Mouse (Mus musculus) MEL (cell line): ENCODE data around the gene Immp1l. TPM values are rescaled to one million over a fixed set of nuclear protein-coding genes. Genes with fewer than 3 reads are reported as not detected.

ENCODE experiments used
- DNase-seq: peaks from one replicate; pipeline ENCODE4 v3.0.0; 2011; ENCODE audit warnings: low read depth, low spot score
- H3K27ac ChIP-seq: 2 replicates; pipeline ENCODE4 v1.5.1; 2012; ENCODE audit warnings: low read depth, mild to moderate bottlenecking, control low read depth, low read length, moderate library complexity; ENCODE audit not compliant: control insufficient read depth
- H3K27me3 ChIP-seq, 2 experiments: fragments of 150-350 bp in 1 of 2; sonication (generic) in 1 of 2; 2 replicates each; pipeline ENCODE4 v1.6.1; 2012; ENCODE audit warnings: low read length in 2 of 2, mild to moderate bottlenecking in 2 of 2, improper control_type of control experiment in 1 of 2, moderate library complexity in 1 of 2; ENCODE audit not compliant: insufficient read depth in 2 of 2, control insufficient read depth in 1 of 2
- H3K36me3 ChIP-seq, 2 experiments: 2 replicates each; pipeline ENCODE4 v1.6.1; 2012 to 2014; ENCODE audit warnings: low read length in 2 of 2, improper control_type of control experiment in 1 of 2, inconsistent platforms in 1 of 2, mild to moderate bottlenecking in 1 of 2; ENCODE audit not compliant: insufficient read depth in 2 of 2, control insufficient read depth in 1 of 2
- H3K4me1 ChIP-seq, 2 experiments: fragments of 150-350 bp in 1 of 2; sonication (generic) in 1 of 2; 2 replicates each; pipeline ENCODE4 v1.6.1; 2012; ENCODE audit warnings: low read length in 2 of 2, improper control_type of control experiment in 1 of 2, mild to moderate bottlenecking in 1 of 2; ENCODE audit not compliant: insufficient read depth in 2 of 2, control insufficient read depth in 1 of 2
- H3K4me3 ChIP-seq, 2 experiments: fragments of 150-350 bp in 1 of 2; sonication (generic) in 1 of 2; 2 replicates each; pipeline ENCODE4 v1.5.1; 2012; ENCODE audit warnings: low read depth in 2 of 2, low read length in 2 of 2, mild to moderate bottlenecking in 2 of 2, moderate library complexity in 2 of 2, control low read depth in 1 of 2, improper control_type of control experiment in 1 of 2; ENCODE audit not compliant: control insufficient read depth in 1 of 2, insufficient read depth in 1 of 2
- H3K79me2 ChIP-seq: 2 replicates; pipeline ENCODE4 v1.6.1; 2012; ENCODE audit warnings: mild to moderate bottlenecking, low read length, moderate library complexity; ENCODE audit not compliant: control insufficient read depth, poor library complexity, insufficient read depth
- H3K9ac ChIP-seq: 2 replicates; pipeline ENCODE4 v1.6.1; 2012; ENCODE audit warnings: low read depth, mild to moderate bottlenecking, control low read depth, low read length, moderate library complexity; ENCODE audit not compliant: control insufficient read depth, poor library complexity, severe bottlenecking
- H3K9me3 ChIP-seq: fragments of 150-350 bp; sonication (generic); replicated peaks from 2 replicates; pipeline ENCODE4 v1.6.1; 2012; ENCODE audit warnings: mild to moderate bottlenecking, low read length, improper control_type of control experiment, moderate library complexity; ENCODE audit not compliant: insufficient read depth
- BHLHE40 ChIP-seq: IDR thresholded peaks from 2 replicates; pipeline ENCODE4 v1.6.1; 2012; ENCODE audit warnings: low read depth, mild to moderate bottlenecking, inconsistent platforms, low read length, improper control_type of control experiment, borderline replicate concordance
- CHD1 ChIP-seq: IDR thresholded peaks from 2 replicates; pipeline ENCODE4 v1.6.1; 2012; ENCODE audit warnings: low read depth, mild to moderate bottlenecking, inconsistent platforms, low read length, improper control_type of control experiment
- CHD2 ChIP-seq: IDR thresholded peaks from 2 replicates; pipeline ENCODE4 v1.6.1; 2011; ENCODE audit warnings: low read length, improper control_type of control experiment
- CTCF ChIP-seq, 3 experiments: IDR thresholded peaks in 2 of 3; conservative IDR thresholded peaks in 1 of 3; 2 replicates each; pipeline ENCODE4 v1.5.1; 2011 to 2012; ENCODE audit warnings: low read length in 3 of 3, low read depth in 2 of 3, mild to moderate bottlenecking in 2 of 3, improper control_type of control experiment in 1 of 3, inconsistent platforms in 1 of 3, mixed read lengths in 1 of 3, moderate library complexity in 1 of 3; ENCODE audit not compliant: control insufficient read depth in 1 of 3, insufficient read depth in 1 of 3, poor library complexity in 1 of 3, severe bottlenecking in 1 of 3
- E2F4 ChIP-seq: IDR thresholded peaks from 2 replicates; pipeline ENCODE4 v1.6.1; 2011; ENCODE audit warnings: low read depth, low read length, improper control_type of control experiment, borderline replicate concordance
- EP300 ChIP-seq, 2 experiments: IDR thresholded peaks; 2 replicates each; pipeline ENCODE4 v1.6.1; 2011; ENCODE audit warnings: improper control_type of control experiment in 2 of 2, low read length in 2 of 2, low read depth in 1 of 2, mild to moderate bottlenecking in 1 of 2
- ETS1 ChIP-seq: IDR thresholded peaks from 2 replicates; pipeline ENCODE4 v1.6.1; 2012; ENCODE audit warnings: low read depth, mild to moderate bottlenecking, inconsistent platforms, low read length, improper control_type of control experiment, moderate library complexity
- GABPA ChIP-seq: IDR thresholded peaks from 2 replicates; pipeline ENCODE4 v1.6.1; 2012; ENCODE audit warnings: low read depth, mild to moderate bottlenecking, inconsistent platforms, low read length, improper control_type of control experiment, moderate library complexity
- HCFC1 ChIP-seq: IDR thresholded peaks from 2 replicates; pipeline ENCODE4 v1.6.1; 2012; ENCODE audit warnings: low read depth, mild to moderate bottlenecking, inconsistent platforms, low read length, improper control_type of control experiment, moderate library complexity
- JUND ChIP-seq: IDR thresholded peaks from 2 replicates; pipeline ENCODE4 v1.6.1; 2011; ENCODE audit warnings: low read depth, mild to moderate bottlenecking, improper control_type of control experiment, low read length
- KAT2A ChIP-seq: conservative IDR thresholded peaks from 2 replicates; pipeline ENCODE4 v1.6.1; 2012; ENCODE audit warnings: low read depth, low read length, improper control_type of control experiment, inconsistent platforms
- MAFK ChIP-seq: IDR thresholded peaks from 2 replicates; pipeline ENCODE4 v1.6.1; 2011; ENCODE audit warnings: low read depth, mild to moderate bottlenecking, low read length, improper control_type of control experiment, borderline replicate concordance
- MAZ ChIP-seq: IDR thresholded peaks from 2 replicates; pipeline ENCODE4 v1.6.1; 2012; ENCODE audit warnings: low read depth, mild to moderate bottlenecking, inconsistent platforms, low read length, improper control_type of control experiment
- MEF2A ChIP-seq: IDR thresholded peaks from 2 replicates; pipeline ENCODE4 v1.6.1; 2014; ENCODE audit warnings: low read depth, mild to moderate bottlenecking, inconsistent platforms, low read length, improper control_type of control experiment; ENCODE audit not compliant: poor library complexity, insufficient replicate concordance, severe bottlenecking; ENCODE audit errors: extremely low read depth
- MXI1 ChIP-seq: IDR thresholded peaks from 2 replicates; pipeline ENCODE4 v1.6.1; 2011; ENCODE audit warnings: mild to moderate bottlenecking, low read depth, low read length, improper control_type of control experiment
- NRF1 ChIP-seq: IDR thresholded peaks from 2 replicates; pipeline ENCODE4 v1.6.1; 2014; ENCODE audit warnings: low read depth, mild to moderate bottlenecking, inconsistent platforms, low read length, improper control_type of control experiment, moderate library complexity; ENCODE audit not compliant: poor library complexity, insufficient read depth, severe bottlenecking
- POLR2A ChIP-seq, 2 experiments: IDR thresholded peaks; 2 replicates each; pipeline ENCODE4 v1.6.1; 2011 to 2012; ENCODE audit warnings: low read length in 2 of 2, mild to moderate bottlenecking in 2 of 2, control low read depth in 1 of 2, improper control_type of control experiment in 1 of 2, low read depth in 1 of 2, moderate library complexity in 1 of 2; ENCODE audit not compliant: control insufficient read depth in 1 of 2, insufficient read depth in 1 of 2, poor library complexity in 1 of 2
- RAD21 ChIP-seq: IDR thresholded peaks from 2 replicates; pipeline ENCODE4 v1.6.1; 2011; ENCODE audit warnings: mild to moderate bottlenecking, low read depth, low read length, improper control_type of control experiment
- SIN3A ChIP-seq: IDR thresholded peaks from 2 replicates; pipeline ENCODE4 v1.6.1; 2012; ENCODE audit warnings: low read length, improper control_type of control experiment, inconsistent platforms
- TBP ChIP-seq: IDR thresholded peaks from 2 replicates; pipeline ENCODE4 v1.8.0; 2011; ENCODE audit warnings: low read depth, low read length, improper control_type of control experiment
- TCF12 ChIP-seq: IDR thresholded peaks from 2 replicates; pipeline ENCODE4 v1.6.1; 2014; ENCODE audit warnings: low read depth, mild to moderate bottlenecking, inconsistent platforms, low read length, improper control_type of control experiment, moderate library complexity
- USF1 ChIP-seq: IDR thresholded peaks from 2 replicates; pipeline ENCODE4 v1.6.1; 2014; ENCODE audit warnings: low read depth, mild to moderate bottlenecking, inconsistent platforms, low read length, improper control_type of control experiment, moderate library complexity
- ZC3H11A ChIP-seq: IDR thresholded peaks from 2 replicates; pipeline ENCODE4 v1.6.1; 2012; ENCODE audit warnings: low read depth, mild to moderate bottlenecking, inconsistent platforms, low read length, improper control_type of control experiment
- polyA plus RNA-seq, 2 experiments: library from polyadenylated mRNA; stranded (reverse) in 1 of 2; unstranded in 1 of 2; fragments of >175 nt in 1 of 2; fragments of >200 nt in 1 of 2; gene quantifications; 2 replicates each; pipeline versions ENCODE4 v1.2.1 to v1.2.4; 2012; ENCODE audit warnings: low replicate concordance in 2 of 2, low read depth in 1 of 2; ENCODE audit not compliant: insufficient read length in 2 of 2, insufficient read depth in 1 of 2, missing spikeins in 1 of 2
- total RNA-seq: library from RNA; depleted of rRNA; stranded (reverse); fragments of 300-350 nt; gene quantifications from 2 replicates; pipeline ENCODE4 v1.2.3, GENCODE M21; 2012

The Immp1l gene
- total and polyA plus RNA-seq, 3 experiments, result 44.7 to 156 (median 55.4) TPM

GRCm38 (mm10) chr2:105917623-105918346 lies 13.3 kb downstream of the Immp1l start:
- H3K27ac ChIP-seq, result no peak overlapping the region

GRCm38 (mm10) chr2:105950131-105950530 lies 45.7 kb downstream of the Immp1l start:
- no peak for DNase-seq
- H3K36me3 ChIP-seq, result peaks cover 2 to 15% of the 10 kb centered on the region in 2 experiments
- H3K9ac ChIP-seq, result no peak overlapping the region
- H3K4me3 ChIP-seq, result no peak overlapping the region
- H3K27me3 ChIP-seq, result no peaks in the 10 kb centered on the region
- peaks cover 9 to 16% of the 10 kb centered on the region in 2 experiments for H3K4me1 ChIP-seq
- H3K27ac ChIP-seq, result no peak overlapping the region
- no peaks in the 10 kb centered on the region for H3K9me3 ChIP-seq
- peaks cover 1% of the 10 kb centered on the region; the same call in 1 of the 2 replicates for H3K79me2 ChIP-seq
- TF ChIP-seq USF1 (no peak), NRF1 (no peak), BHLHE40 (no peak), ZC3H11A (no peak), CTCF (IDR thresholded peaks at IDR 0.05 in 2 of 3, conservative IDR thresholded peaks at IDR 0.05 in 1 of 3; ENCODE audit: control insufficient read depth in 1 of 3, insufficient read depth in 1 of 3, low read depth in 2 of 3, low read length in 3 of 3, poor library complexity in 1 of 3, severe bottlenecking in 1 of 3) (no peak), CHD2 (no peak), KAT2A (no peak), EP300 (IDR thresholded peaks at IDR 0.05; ENCODE audit: low read depth in 1 of 2, low read length in 2 of 2) (no peak), ETS1 (no peak), POLR2A (IDR thresholded peaks at IDR 0.05; ENCODE audit: control insufficient read depth in 1 of 2, insufficient read depth in 1 of 2, low read depth in 1 of 2, low read length in 2 of 2, poor library complexity in 1 of 2) (no peak), RAD21 (no peak), GABPA (no peak), TBP (no peak), CHD1 (no peak), JUND (no peak), E2F4 (no peak), MEF2A (no peak)

More at GRCm38 (mm10) chr2:105917623-105918346, 13.3 kb downstream of the Immp1l start:
- TF ChIP-seq MAZ (no peak), CHD1 (no peak), MAFK (no peak), ZC3H11A (no peak), RAD21 (no peak), MEF2A (no peak), HCFC1 (no peak), SIN3A (no peak), MXI1 (no peak), TCF12 (no peak)
- DNase-seq, result no peak
- Histone ChIP-seq H3K4me1 (peaks cover 7 to 16% of the 10 kb centered on the region in 2 experiments), H3K27me3 (no peaks in the 10 kb centered on the region), H3K36me3 (peaks cover 6% of the 10 kb centered on the region in 2 experiments; a peak in 3 of 4 replicates), H3K4me3 (no peak overlapping the region), H3K79me2 (peaks cover 1% of the 10 kb centered on the region; the same call in 1 of the 2 replicates), H3K9ac (no peak overlapping the region), H3K9me3 (no peaks in the 10 kb centered on the region)
